Mouse (Mus musculus) erythroblast, embryonic 14.5 days (primary cell): ENCODE data around the gene Nomo1.

ENCODE experiments used
- GATA1 ChIP-seq: IDR thresholded peaks from 2 replicates; pipeline ENCODE4 v1.6.1; 2012; ENCODE audit warnings: low read length, inconsistent platforms, mixed read lengths
- TAL1 ChIP-seq: IDR thresholded peaks from 3 replicates; pipeline ENCODE4 v1.6.1; 2012; ENCODE audit warnings: low read length, inconsistent platforms, mixed read lengths

GRCm38 (mm10) chr7:46084839-46085513, 51.5 kb downstream of the Nomo1 start:
- TF ChIP-seq GATA1: no peak
- no peak for TF ChIP-seq TAL1
